ENCODE assay signal across 16 mouse cellular contexts in the genomic region with DNA sequence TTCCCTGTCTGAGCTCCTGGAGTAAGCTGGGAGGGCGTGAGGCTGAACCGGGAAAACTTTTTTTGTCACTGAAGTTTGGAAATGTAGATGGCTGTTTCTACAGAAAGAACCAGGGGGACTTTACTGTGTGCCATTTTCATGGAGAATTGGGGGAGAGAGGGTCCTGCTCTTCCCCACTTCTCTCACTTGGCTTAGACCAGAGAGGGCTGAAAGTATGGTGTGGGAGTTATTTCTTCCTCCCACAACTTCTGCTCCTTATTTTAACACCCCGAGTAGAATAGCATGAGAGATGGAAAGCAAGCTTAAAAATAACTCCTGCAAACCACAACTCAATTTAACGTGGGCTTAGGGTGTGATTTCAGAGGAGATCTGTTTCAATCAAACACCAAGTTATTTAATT. TPM values are rescaled to one million over a fixed set of nuclear protein-coding genes. Genes with fewer than 3 reads are reported as not detected.
A peak's percentile ranks its signal among the peaks of the same experiment; 100 is the strongest.
DNase-seq lines count a peak whose midpoint lies in the region; ATAC-seq and TF ChIP-seq lines count a peak whose summit lies in the region.
"Had no signal": no experiment of that assay in that cellular context is flagged by ENCODE, and none has a peak within 500 bp of the region (broad histone marks: within the 10 kb centered on the region; RNA-seq: fewer than 3 reads in every experiment).

No protein-coding gene starts in this region.

- no peak for DNase-seq in kidney, adult 2 months
- no peak for DNase-seq in kidney, postnatal 14 days
- DNase-seq in hindbrain, embryonic 11.5 days (ENCODE audit: low spot score): no peak
- DNase-seq in midbrain, embryonic 10.5 days (ENCODE audit: low spot score): no peak
- DNase-seq in heart, postnatal 25 days (ENCODE audit: low spot score): no peak
- no peak for DNase-seq in natural killer cell, adult 2 months (ENCODE audit: low spot score in 2 of 2)
- no peak for DNase-seq in layer of hippocampus, postnatal 25 days (ENCODE audit: extremely low spot score in 1 of 2, low spot score in 1 of 2)
- DNase-seq: B cell, adult 2 months; gastrocnemius, adult 2 months; spleen, adult 18-20 months; thymus, adult 18-20 months had no signal

- peak overlapping the region; percentile 89 for H3K27ac ChIP-seq in kidney, adult 2 months (ENCODE audit: insufficient read depth, low read depth, low read length)
- H3K27ac ChIP-seq in hindbrain, embryonic 11.5 days (ENCODE audit: low read depth, low read length): 0 out of 2 replicates have a peak overlapping the region, but pooled peaks have one; percentile 42
- no peak overlapping the region for H3K27ac ChIP-seq in midbrain, embryonic 10.5 days (replicated peaks)
- peak overlapping the region; percentile 28 for H3K27ac ChIP-seq in neural tube, embryonic 15.5 days (replicated peaks)
- H3K27ac ChIP-seq: gastrocnemius, adult 2 months; liver, embryonic 14.5 days; macrophage had no signal

- H3K4me1 ChIP-seq in kidney, adult 2 months (ENCODE audit: control insufficient read depth, insufficient read depth, low read length): no peaks in the 10 kb centered on the region
- no peaks in the 10 kb centered on the region for H3K4me1 ChIP-seq in hindbrain, embryonic 11.5 days (replicated peaks; ENCODE audit: control insufficient read depth, insufficient read depth, low read length)
- peaks cover 16% of the 10 kb centered on the region for H3K4me1 ChIP-seq in midbrain, embryonic 10.5 days
- peaks cover 19% of the 10 kb centered on the region for H3K4me1 ChIP-seq in neural tube, embryonic 15.5 days

- peak overlapping the region; percentile 25; the same call in 1 of the 2 replicates for H3K9ac ChIP-seq in hindbrain, embryonic 11.5 days (ENCODE audit: low read depth, low read length)
- H3K9ac ChIP-seq in neural tube, embryonic 15.5 days (replicated peaks): no peak overlapping the region
- H3K9ac ChIP-seq: heart, embryonic 12.5 days; liver, embryonic 14.5 days had no signal

- ATAC-seq in hindbrain, embryonic 11.5 days (ENCODE audit: low FRiP score): no peak
- no peak for ATAC-seq in neural tube, embryonic 15.5 days (ENCODE audit: low FRiP score)

- no peak overlapping the region; the same call in none of the 2 replicates for H3K4me2 ChIP-seq in hindbrain, embryonic 11.5 days (replicated peaks; ENCODE audit: low read depth, low read length)
- peak overlapping the region; percentile 15 for H3K4me2 ChIP-seq in neural tube, embryonic 15.5 days
- H3K4me2 ChIP-seq: heart, embryonic 12.5 days had no signal

- WGBS in kidney, adult 2 months: 5% methylated on average over 4 of the region's 4 CpGs
- 0% methylated on average over 4 of the region's 4 CpGs for WGBS in hindbrain, embryonic 11.5 days
- WGBS in midbrain, embryonic 10.5 days: 0% methylated on average over 4 of the region's 4 CpGs
- 6% methylated on average over 4 of the region's 4 CpGs for WGBS in neural tube, embryonic 15.5 days

- no peaks in the 10 kb centered on the region; the same call in 1 of the 2 replicates for H3K36me3 ChIP-seq in kidney, adult 2 months (ENCODE audit: control insufficient read depth, insufficient read depth, low read length)
- H3K36me3 ChIP-seq in hindbrain, embryonic 11.5 days (ENCODE audit: control insufficient read depth, insufficient read depth, low read length): no peaks in the 10 kb centered on the region
- H3K36me3 ChIP-seq in midbrain, embryonic 10.5 days: no peaks in the 10 kb centered on the region
- no peaks in the 10 kb centered on the region for H3K36me3 ChIP-seq in neural tube, embryonic 15.5 days
- H3K36me3 ChIP-seq: heart, embryonic 12.5 days had no signal

- H3K27me3 ChIP-seq in kidney, adult 2 months (replicated peaks; ENCODE audit: control insufficient read depth, insufficient read depth, low read length): peaks cover 4% of the 10 kb centered on the region; the same call in 1 of the 2 replicates
- peaks cover 63% of the 10 kb centered on the region for H3K27me3 ChIP-seq in hindbrain, embryonic 11.5 days (ENCODE audit: control insufficient read depth, insufficient read depth, low read length)
- peaks cover 100% of the 10 kb centered on the region for H3K27me3 ChIP-seq in midbrain, embryonic 10.5 days (ENCODE audit: low read depth, poor library complexity, severe bottlenecking)
- peaks cover 57% of the 10 kb centered on the region for H3K27me3 ChIP-seq in neural tube, embryonic 15.5 days (replicated peaks)

- intact Hi-C loops in heart, postnatal 25 days (cut with DNase I): no loop called here

- H3K9me3 ChIP-seq in hindbrain, embryonic 11.5 days (ENCODE audit: control insufficient read depth, low read length): no peaks in the 10 kb centered on the region
- no peaks in the 10 kb centered on the region for H3K9me3 ChIP-seq in midbrain, embryonic 10.5 days (replicated peaks)
- no peaks in the 10 kb centered on the region for H3K9me3 ChIP-seq in neural tube, embryonic 15.5 days (replicated peaks)
- H3K9me3 ChIP-seq: heart, embryonic 12.5 days had no signal

- no peak for TF ChIP-seq CTCF in kidney, adult 2 months (conservative IDR thresholded peaks at IDR 0.05; ENCODE audit: insufficient read depth, insufficient read length, low read depth, low read length)

- TF ChIP-seq POLR2A in kidney, adult 2 months (IDR thresholded peaks at IDR 0.05; ENCODE audit: low read depth, low read length): no peak

- peak overlapping the region; percentile 51 for H3K4me3 ChIP-seq in kidney, adult 2 months (ENCODE audit: insufficient read depth, low read depth, low read length)
- H3K4me3 ChIP-seq in hindbrain, embryonic 11.5 days (ENCODE audit: low read depth, low read length): peak overlapping the region; percentile 41
- H3K4me3 ChIP-seq in midbrain, embryonic 10.5 days: 0 out of 2 replicates have a peak overlapping the region, but pooled peaks have one; percentile 14
- H3K4me3 ChIP-seq in neural tube, embryonic 15.5 days (replicated peaks): peak overlapping the region; percentile 15; the same call in 1 of the 2 replicates
- H3K4me3 ChIP-seq: gastrocnemius, adult 2 months; heart, embryonic 12.5 days had no signal

RNA-seq across cellular contexts. Expression of gene Tfap2b, which starts 4.0 kb away (rescaled TPM):
- 36.0 and 44.2 TPM in 2 replicates for polyA plus RNA-seq in kidney, adult 2 months (2012; rRNA removed)
- polyA plus RNA-seq in hindbrain, embryonic 11.5 days (2014; fragmentation: Nextera tagmentation; extraction: Ambion mirVana): 72.5 and 75.7 TPM in 2 replicates
- 24.7 and 33.7 TPM in 2 replicates for polyA plus RNA-seq in midbrain, embryonic 10.5 days (2016; fragmentation: Nextera tagmentation; extraction: Ambion mirVana)
- polyA plus RNA-seq in neural tube, embryonic 15.5 days (2015; fragmentation: Nextera tagmentation; extraction: Ambion mirVana): 29.5 and 46.0 TPM in 2 replicates
- under 1 TPM; 0.08 to 0.16 TPM for total RNA-seq in heart, postnatal 25 days (2021)
- under 1 TPM; 0.12 to 0.49 TPM for total RNA-seq in layer of hippocampus, postnatal 25 days (2021)
- total RNA-seq: gastrocnemius, adult 2 months had no signal
- polyA plus RNA-seq: intestine, embryonic 14.5 days; macrophage had no signal
